Mouse (Mus musculus) heart, embryonic 15.5 days (tissue): ENCODE measurements around the gene Rbms3. TPM values are rescaled to one million over a fixed set of nuclear protein-coding genes. Genes with fewer than 3 reads are reported as not detected.

ENCODE experiments used
- ATAC-seq: fragments of 200-750 bp; cut with Nextera tagmentation; replicated peaks from 2 replicates; pipeline ENCODE4 v1.8.0; 2017; ENCODE audit warnings: low read depth, moderate TSS enrichment; ENCODE audit not compliant: insufficient number of reproducible peaks, insufficient read depth, low FRiP score
- H3K27ac ChIP-seq: fragments of 300-500 bp; sonication (generic); 2 replicates; pipeline ENCODE4 v1.5.1; 2015; ENCODE audit warnings: mild to moderate bottlenecking, inconsistent platforms
- H3K27me3 ChIP-seq: fragments of 300-500 bp; sonication (generic); 2 replicates; pipeline ENCODE4 v1.6.1; 2015; ENCODE audit warnings: inconsistent platforms
- H3K36me3 ChIP-seq: fragments of 300-500 bp; sonication (generic); 2 replicates; pipeline ENCODE4 v1.6.1; 2015; ENCODE audit warnings: mild to moderate bottlenecking, inconsistent platforms
- H3K4me1 ChIP-seq: fragments of 300-500 bp; sonication (generic); replicated peaks from 2 replicates; pipeline ENCODE4 v1.6.1; 2015; ENCODE audit warnings: inconsistent platforms
- H3K4me2 ChIP-seq: fragments of 300-500 bp; sonication (generic); 2 replicates; pipeline ENCODE4 v1.6.1; 2015; ENCODE audit warnings: inconsistent platforms, mild to moderate bottlenecking, moderate library complexity
- H3K4me3 ChIP-seq: fragments of 300-500 bp; sonication (generic); 2 replicates; pipeline ENCODE4 v1.5.1; 2015; ENCODE audit warnings: mild to moderate bottlenecking, inconsistent platforms
- H3K9ac ChIP-seq: fragments of 300-500 bp; sonication (generic); 2 replicates; pipeline ENCODE4 v1.6.1; 2015; ENCODE audit warnings: mild to moderate bottlenecking, inconsistent platforms
- H3K9me3 ChIP-seq: fragments of 300-500 bp; sonication (generic); replicated peaks from 2 replicates; pipeline ENCODE4 v1.6.1; 2016; ENCODE audit warnings: inconsistent platforms
- WGBS: fragments of 180-500 bp; shearing (Covaris S2); methylation state at CpG from one replicate; pipeline ENCODE4 v1.1.7; 2015; ENCODE audit warnings: mixed read lengths; 5-methylcytosine and 5-hydroxymethylcytosine counted together
- polyA plus RNA-seq: library from polyadenylated mRNA; unstranded; fragments of >200 nt; fragmentation: Nextera tagmentation; extraction: Ambion mirVana; gene quantifications from 2 replicates; pipeline ENCODE4 v1.2.1, GENCODE M21; 2015

The Rbms3 gene
- polyA plus RNA-seq, 1 experiment from 2014 or later, result 36.5 TPM

GRCm38 (mm10) chr9:116999186-116999585 lies 630.5 kb downstream of the Rbms3 start:
- Histone ChIP-seq H3K9ac (no peak overlapping the region), H3K4me2 (no peak overlapping the region), H3K9me3 (no peaks in the 10 kb centered on the region), H3K4me1 (no peaks in the 10 kb centered on the region), H3K27ac (no peak overlapping the region), H3K36me3 (no peaks in the 10 kb centered on the region), H3K4me3 (no peak overlapping the region), H3K27me3 (no peaks in the 10 kb centered on the region)
- no peak for ATAC-seq
- WGBS, result 54% methylated on average over 6 of the region's 6 CpGs

- Histone ChIP-seq H3K4me3 (no peak overlapping the region), H3K9ac (no peak overlapping the region), H3K4me1 (no peaks in the 10 kb centered on the region), H3K9me3 (no peaks in the 10 kb centered on the region), H3K4me2 (no peak overlapping the region), H3K27me3 (no peaks in the 10 kb centered on the region), H3K36me3 (no peaks in the 10 kb centered on the region), H3K27ac (no peak overlapping the region)
- no peak for ATAC-seq
- 87% methylated on average over 6 of the region's 6 CpGs for WGBS
Observed at GRCm38 (mm10) chr9:116990321-116990720, 639.4 kb downstream of the Rbms3 start.

- ATAC-seq, result no peak
- 58% methylated on average over 5 of the region's 5 CpGs for WGBS
- H3K27me3 ChIP-seq, result no peaks in the 10 kb centered on the region
- H3K9me3 ChIP-seq, result no peaks in the 10 kb centered on the region
- H3K4me2 ChIP-seq, result no peak overlapping the region
- H3K27ac ChIP-seq, result 0 out of 2 replicates have a peak overlapping the region, but pooled peaks have one; percentile 16
- H3K4me3 ChIP-seq, result no peak overlapping the region
- H3K9ac ChIP-seq, result no peak overlapping the region
- peaks cover 4% of the 10 kb centered on the region for H3K4me1 ChIP-seq
- no peaks in the 10 kb centered on the region for H3K36me3 ChIP-seq
Observed at GRCm38 (mm10) chr9:116980801-116981200, 648.9 kb downstream of the Rbms3 start.

GRCm38 (mm10) chr9:116977428-116977827 lies 652.3 kb downstream of the Rbms3 start:
- peaks cover 6% of the 10 kb centered on the region for H3K4me1 ChIP-seq
- WGBS, result 90% methylated on average over 6 of the region's 6 CpGs
- no peak for ATAC-seq

GRCm38 (mm10) chr9:116976575-116977408 lies 652.9 kb downstream of the Rbms3 start:
- Histone ChIP-seq H3K9ac (no peak overlapping the region), H3K27me3 (no peaks in the 10 kb centered on the region), H3K4me1 (peaks cover 6% of the 10 kb centered on the region), H3K27ac (no peak overlapping the region), H3K4me2 (no peak overlapping the region), H3K36me3 (no peaks in the 10 kb centered on the region), H3K4me3 (no peak overlapping the region), H3K9me3 (no peaks in the 10 kb centered on the region)
- ATAC-seq, result no peak
- WGBS, result 83% methylated on average over 21 of the region's 21 CpGs

More at GRCm38 (mm10) chr9:116977428-116977827, 652.3 kb downstream of the Rbms3 start:
- Histone ChIP-seq H3K9ac (no peak overlapping the region), H3K27ac (no peak overlapping the region), H3K27me3 (no peaks in the 10 kb centered on the region), H3K4me3 (no peak overlapping the region), H3K4me2 (no peak overlapping the region), H3K9me3 (no peaks in the 10 kb centered on the region), H3K36me3 (no peaks in the 10 kb centered on the region)

GRCm38 (mm10) chr9:116975269-116975668 lies 654.4 kb downstream of the Rbms3 start:
- ATAC-seq, result no peak
- H3K27me3 ChIP-seq, result no peaks in the 10 kb centered on the region
- no peaks in the 10 kb centered on the region for H3K36me3 ChIP-seq
- H3K9ac ChIP-seq, result no peak overlapping the region
- WGBS, result 90% methylated on average over 4 of the region's 4 CpGs
- H3K9me3 ChIP-seq, result no peaks in the 10 kb centered on the region
- H3K4me1 ChIP-seq, result peaks cover 6% of the 10 kb centered on the region
- H3K4me3 ChIP-seq, result no peak overlapping the region
- H3K4me2 ChIP-seq, result no peak overlapping the region
- H3K27ac ChIP-seq, result no peak overlapping the region

- Histone ChIP-seq H3K9ac (no peak overlapping the region), H3K4me2 (no peak overlapping the region), H3K27me3 (no peaks in the 10 kb centered on the region), H3K27ac (peak overlapping the region; percentile 52; the same call in 1 of the 2 replicates), H3K9me3 (no peaks in the 10 kb centered on the region), H3K36me3 (no peaks in the 10 kb centered on the region), H3K4me1 (peaks cover 5% of the 10 kb centered on the region), H3K4me3 (no peak overlapping the region)
- no peak for ATAC-seq
- 85% methylated on average over 3 of the region's 3 CpGs for WGBS
Observed at GRCm38 (mm10) chr9:116974134-116974533, 655.6 kb downstream of the Rbms3 start.

GRCm38 (mm10) chr9:116973594-116973993 lies 656.1 kb downstream of the Rbms3 start:
- 26% methylated on average over 2 of the region's 2 CpGs for WGBS
- Histone ChIP-seq H3K9ac (no peak overlapping the region), H3K27ac (peak overlapping the region; percentile 52; the same call in 1 of the 2 replicates), H3K9me3 (no peaks in the 10 kb centered on the region), H3K4me2 (no peak overlapping the region), H3K36me3 (no peaks in the 10 kb centered on the region), H3K4me1 (0 out of 2 replicates have a peak, but pooled peaks cover 2% of the 10 kb centered on the region), H3K4me3 (no peak overlapping the region), H3K27me3 (no peaks in the 10 kb centered on the region)
- ATAC-seq, result peak; percentile 53; the same call in 1 of the 2 replicates

GRCm38 (mm10) chr9:116967317-116967716 lies 662.4 kb downstream of the Rbms3 start:
- Histone ChIP-seq H3K9ac (no peak overlapping the region), H3K9me3 (no peaks in the 10 kb centered on the region)
- no peak for ATAC-seq

GRCm38 (mm10) chr9:116965691-116966090 lies 664.0 kb downstream of the Rbms3 start:
- WGBS, result 79% methylated on average over 6 of the region's 6 CpGs
- H3K4me2 ChIP-seq, result no peak overlapping the region
- ATAC-seq, result no peak; the same call in 1 of the 2 replicates

More at GRCm38 (mm10) chr9:116967317-116967716, 662.4 kb downstream of the Rbms3 start:
- 56% methylated on average over 3 of the region's 3 CpGs for WGBS
- no peaks in the 10 kb centered on the region for H3K27me3 ChIP-seq
- peaks cover 4% of the 10 kb centered on the region for H3K4me1 ChIP-seq
- no peak overlapping the region for H3K4me3 ChIP-seq
- no peak overlapping the region for H3K27ac ChIP-seq
- no peaks in the 10 kb centered on the region for H3K36me3 ChIP-seq
- no peak overlapping the region for H3K4me2 ChIP-seq

GRCm38 (mm10) chr9:116956156-116956555 lies 673.6 kb downstream of the Rbms3 start:
- ATAC-seq, result no peak
- Histone ChIP-seq H3K27me3 (no peaks in the 10 kb centered on the region), H3K9me3 (no peaks in the 10 kb centered on the region), H3K4me3 (no peak overlapping the region), H3K4me2 (no peak overlapping the region), H3K27ac (no peak overlapping the region), H3K36me3 (peaks cover 4% of the 10 kb centered on the region; the same call in 1 of the 2 replicates), H3K9ac (no peak overlapping the region), H3K4me1 (no peaks in the 10 kb centered on the region)
- 78% methylated on average over 2 of the region's 2 CpGs for WGBS

More at GRCm38 (mm10) chr9:116965691-116966090, 664.0 kb downstream of the Rbms3 start:
- Histone ChIP-seq H3K4me1 (peaks cover 4% of the 10 kb centered on the region), H3K9ac (no peak overlapping the region), H3K4me3 (no peak overlapping the region), H3K9me3 (no peaks in the 10 kb centered on the region), H3K27me3 (no peaks in the 10 kb centered on the region), H3K36me3 (peaks cover 3% of the 10 kb centered on the region; the same call in 1 of the 2 replicates), H3K27ac (no peak overlapping the region)
